Mouse (Mus musculus) heart, adult 2 months (tissue): ENCODE data around the gene Jakmip3.

Experiments
- CTCF ChIP-seq: fragments of 200-600 bp; IDR thresholded peaks from 2 replicates; pipeline ENCODE4 v1.8.1; 2022; ENCODE audit warnings: antibody characterized with exemption, mild to moderate bottlenecking, moderate library complexity
- POLR2A ChIP-seq: fragments of 200-500 bp; IDR thresholded peaks from 2 replicates; pipeline ENCODE4 v1.6.1; 2011; ENCODE audit warnings: mild to moderate bottlenecking, low read depth, low read length, control low read depth; ENCODE audit not compliant: insufficient read depth

GRCm38 (mm10) chr7:138919156-138919944 is 21.2 kb upstream of the Jakmip3 start:
- TF ChIP-seq CTCF: peak; percentile 66
- TF ChIP-seq POLR2A: no peak; the same call in none of the 2 replicates
